Mouse (Mus musculus) CH12.LX (cell line): ENCODE results near the gene Tomm20. TPM values are rescaled to one million over a fixed set of nuclear protein-coding genes. Genes with fewer than 3 reads are reported as not detected.

Experiments used
- DNase-seq: peaks from one replicate; pipeline ENCODE4 v3.0.0-alpha.2; 2013; ENCODE audit errors: extremely low read depth
- H3K27ac ChIP-seq: 2 replicates; pipeline ENCODE4 v1.5.1; 2012; ENCODE audit warnings: low read depth, mild to moderate bottlenecking, control low read depth, moderate library complexity; ENCODE audit not compliant: insufficient read depth
- H3K27me3 ChIP-seq: replicated peaks from 2 replicates; pipeline ENCODE3; 2012; ENCODE audit warnings: inconsistent platforms
- H3K36me3 ChIP-seq, 2 experiments: replicated peaks in 1 of 2; 2 replicates each; pipeline versions ENCODE3 to v1.6.1; 2012; ENCODE audit warnings: inconsistent platforms in 1 of 2, low read length in 1 of 2, mild to moderate bottlenecking in 1 of 2, mixed read lengths in 1 of 2, moderate library complexity in 1 of 2; ENCODE audit not compliant: control insufficient read depth in 1 of 2, insufficient read depth in 1 of 2
- H3K4me1 ChIP-seq, 2 experiments: 2 replicates each; pipeline ENCODE4 v1.6.1; 2012; ENCODE audit warnings: inconsistent platforms in 1 of 2, moderate library complexity in 1 of 2; ENCODE audit not compliant: insufficient read depth in 2 of 2, control insufficient read depth in 1 of 2
- H3K4me2 ChIP-seq: 2 replicates; pipeline ENCODE4 v1.6.1; 2012; ENCODE audit warnings: low read depth, mild to moderate bottlenecking, control low read depth; ENCODE audit not compliant: poor library complexity, insufficient read depth, severe bottlenecking
- H3K4me3 ChIP-seq, 3 experiments: fragments of 150-350 bp in 1 of 3; sonication (generic) in 1 of 3; replicated peaks in 1 of 3; 2 replicates each; pipeline versions ENCODE3 to v1.5.1; 2011 to 2012; ENCODE audit warnings: low read depth in 2 of 3, low read length in 2 of 3, mild to moderate bottlenecking in 2 of 3, moderate library complexity in 2 of 3, control low read depth in 1 of 3, improper control_type of control experiment in 1 of 3, inconsistent platforms in 1 of 3, mixed read lengths in 1 of 3; ENCODE audit not compliant: poor library complexity in 1 of 3
- H3K79me2 ChIP-seq: replicated peaks from 2 replicates; pipeline ENCODE4 v1.6.1; 2012; ENCODE audit warnings: mild to moderate bottlenecking, moderate library complexity; ENCODE audit not compliant: control insufficient read depth, poor library complexity, insufficient read depth, severe bottlenecking; ENCODE audit errors: extremely low read depth
- H3K9ac ChIP-seq: 2 replicates; pipeline ENCODE4 v1.6.1; 2012; ENCODE audit warnings: low read depth, mild to moderate bottlenecking, control low read depth, moderate library complexity; ENCODE audit not compliant: insufficient read depth
- H3K9me3 ChIP-seq: replicated peaks from 2 replicates; pipeline ENCODE3; 2012; ENCODE audit warnings: low read length, inconsistent platforms, mixed read lengths
- BHLHE40 ChIP-seq: IDR thresholded peaks from 2 replicates; pipeline ENCODE4 v1.6.1; 2011; ENCODE audit warnings: mild to moderate bottlenecking, low read depth, low read length, improper control_type of control experiment
- CHD1 ChIP-seq: IDR thresholded peaks from 2 replicates; pipeline ENCODE4 v1.6.1; 2012; ENCODE audit warnings: low read depth, low read length, improper control_type of control experiment, inconsistent platforms
- CHD2 ChIP-seq: IDR thresholded peaks from 2 replicates; pipeline ENCODE4 v1.6.1; 2011; ENCODE audit warnings: low read length, improper control_type of control experiment
- CTCF ChIP-seq, 2 experiments: IDR thresholded peaks in 1 of 2; conservative IDR thresholded peaks in 1 of 2; 2 replicates each; pipeline ENCODE4 v1.5.1; 2011 to 2012; ENCODE audit warnings: low read depth in 2 of 2, low read length in 2 of 2, improper control_type of control experiment in 1 of 2, inconsistent platforms in 1 of 2, mild to moderate bottlenecking in 1 of 2, moderate library complexity in 1 of 2
- E2F4 ChIP-seq: IDR thresholded peaks from 2 replicates; pipeline ENCODE4 v1.6.1; 2011; ENCODE audit warnings: low read depth, low read length, improper control_type of control experiment; ENCODE audit not compliant: insufficient replicate concordance
- ELF1 ChIP-seq: IDR thresholded peaks from 2 replicates; pipeline ENCODE4 v1.6.1; 2014; ENCODE audit warnings: low read depth, mild to moderate bottlenecking, inconsistent platforms, low read length, improper control_type of control experiment
- EP300 ChIP-seq: IDR thresholded peaks from 2 replicates; pipeline ENCODE4 v1.6.1; 2011; ENCODE audit warnings: low read length, improper control_type of control experiment
- ETS1 ChIP-seq: conservative IDR thresholded peaks from 2 replicates; pipeline ENCODE4 v1.6.1; 2012; ENCODE audit warnings: low read depth, mild to moderate bottlenecking, inconsistent platforms, low read length, improper control_type of control experiment, moderate library complexity
- GABPA ChIP-seq: IDR thresholded peaks from 2 replicates; pipeline ENCODE4 v1.6.1; 2012; ENCODE audit warnings: low read depth, low read length, improper control_type of control experiment, inconsistent platforms; ENCODE audit not compliant: insufficient replicate concordance
- HCFC1 ChIP-seq: IDR thresholded peaks from 2 replicates; pipeline ENCODE4 v1.6.1; 2012; ENCODE audit warnings: low read depth, mild to moderate bottlenecking, inconsistent platforms, low read length, improper control_type of control experiment
- IRF4 ChIP-seq: IDR thresholded peaks from 2 replicates; pipeline ENCODE4 v1.6.1; 2014; ENCODE audit warnings: low read depth, mild to moderate bottlenecking, inconsistent platforms, low read length, improper control_type of control experiment
- JUN ChIP-seq: IDR thresholded peaks from 2 replicates; pipeline ENCODE4 v1.6.1; 2011; ENCODE audit warnings: low read depth, mild to moderate bottlenecking, low read length, improper control_type of control experiment, moderate library complexity; ENCODE audit not compliant: insufficient read depth
- JUND ChIP-seq: conservative IDR thresholded peaks from 2 replicates; pipeline ENCODE4 v1.6.1; 2011; ENCODE audit warnings: low read depth, low read length, improper control_type of control experiment
- KAT2A ChIP-seq: IDR thresholded peaks from 2 replicates; pipeline ENCODE4 v1.6.1; 2012; ENCODE audit warnings: low read length, improper control_type of control experiment, inconsistent platforms; ENCODE audit not compliant: insufficient replicate concordance
- MAFK ChIP-seq: IDR thresholded peaks from 2 replicates; pipeline ENCODE4 v1.6.1; 2011; ENCODE audit warnings: low read length, improper control_type of control experiment; ENCODE audit not compliant: insufficient replicate concordance
- MAX ChIP-seq: IDR thresholded peaks from 2 replicates; pipeline ENCODE4 v1.6.1; 2011; ENCODE audit warnings: low read length, improper control_type of control experiment
- MAZ ChIP-seq: IDR thresholded peaks from 2 replicates; pipeline ENCODE4 v1.6.1; 2012; ENCODE audit warnings: low read depth, mild to moderate bottlenecking, inconsistent platforms, low read length, improper control_type of control experiment, moderate library complexity
- MEF2A ChIP-seq: IDR thresholded peaks from 2 replicates; pipeline ENCODE4 v1.6.1; 2014; ENCODE audit warnings: low read depth, mild to moderate bottlenecking, inconsistent platforms, low read length, improper control_type of control experiment, borderline replicate concordance
- MXI1 ChIP-seq: IDR thresholded peaks from 2 replicates; pipeline ENCODE4 v1.6.1; 2011; ENCODE audit warnings: mild to moderate bottlenecking, low read depth, low read length, improper control_type of control experiment
- MYC ChIP-seq: IDR thresholded peaks from 2 replicates; pipeline ENCODE4 v1.6.1; 2011; ENCODE audit warnings: low read depth, mild to moderate bottlenecking, improper control_type of control experiment, low read length
- NELFE ChIP-seq: IDR thresholded peaks from 2 replicates; pipeline ENCODE4 v1.6.1; 2011; ENCODE audit warnings: low read depth, low read length, improper control_type of control experiment
- NRF1 ChIP-seq: IDR thresholded peaks from 2 replicates; pipeline ENCODE4 v1.6.1; 2014; ENCODE audit warnings: low read depth, mild to moderate bottlenecking, inconsistent platforms, low read length, improper control_type of control experiment, moderate library complexity
- PAX5 ChIP-seq: IDR thresholded peaks from 2 replicates; pipeline ENCODE4 v1.6.1; 2012; ENCODE audit warnings: low read length, inconsistent platforms, mixed read lengths
- POLR2A ChIP-seq: IDR thresholded peaks from 2 replicates; pipeline ENCODE4 v1.6.1; 2011; ENCODE audit warnings: low read depth, mild to moderate bottlenecking, improper control_type of control experiment, low read length
- POLR2AphosphoS2 ChIP-seq: IDR thresholded peaks from 2 replicates; pipeline ENCODE4 v1.6.1; 2011; ENCODE audit warnings: low read depth, low read length, improper control_type of control experiment
- RAD21 ChIP-seq: IDR thresholded peaks from 2 replicates; pipeline ENCODE4 v1.6.1; 2011; ENCODE audit warnings: low read depth, mild to moderate bottlenecking, low read length, improper control_type of control experiment, moderate library complexity
- RCOR1 ChIP-seq: conservative IDR thresholded peaks from 2 replicates; pipeline ENCODE4 v1.6.1; 2012; ENCODE audit warnings: low read depth, mild to moderate bottlenecking, inconsistent platforms, low read length, improper control_type of control experiment
- SIN3A ChIP-seq: IDR thresholded peaks from 2 replicates; pipeline ENCODE4 v1.6.1; 2012; ENCODE audit warnings: low read length, improper control_type of control experiment, inconsistent platforms
- SMC3 ChIP-seq: IDR thresholded peaks from 2 replicates; pipeline ENCODE4 v1.6.1; 2011; ENCODE audit warnings: low read depth, low read length, improper control_type of control experiment
- TBP ChIP-seq: conservative IDR thresholded peaks from 2 replicates; pipeline ENCODE4 v1.6.1; 2011; ENCODE audit warnings: low read depth, low read length, improper control_type of control experiment
- TCF12 ChIP-seq: IDR thresholded peaks from 2 replicates; pipeline ENCODE4 v1.6.1; 2014; ENCODE audit warnings: low read depth, mild to moderate bottlenecking, inconsistent platforms, low read length, improper control_type of control experiment
- UBTF ChIP-seq: IDR thresholded peaks from 2 replicates; pipeline ENCODE4 v1.6.1; 2012; ENCODE audit warnings: low read depth, mild to moderate bottlenecking, inconsistent platforms, low read length, improper control_type of control experiment, moderate library complexity
- USF1 ChIP-seq: IDR thresholded peaks from 2 replicates; pipeline ENCODE4 v1.6.1; 2014; ENCODE audit warnings: low read depth, mild to moderate bottlenecking, inconsistent platforms, low read length, improper control_type of control experiment
- USF2 ChIP-seq: conservative IDR thresholded peaks from 2 replicates; pipeline ENCODE4 v1.6.1; 2011; ENCODE audit warnings: low read depth, low read length, improper control_type of control experiment
- ZC3H11A ChIP-seq: IDR thresholded peaks from 2 replicates; pipeline ENCODE4 v1.6.1; 2012; ENCODE audit warnings: low read depth, mild to moderate bottlenecking, inconsistent platforms, low read length, improper control_type of control experiment
- ZKSCAN1 ChIP-seq: IDR thresholded peaks from 2 replicates; pipeline ENCODE4 v1.6.1; 2012; ENCODE audit warnings: low read depth, inconsistent platforms, low read length, improper control_type of control experiment, borderline replicate concordance
- ZMIZ1 ChIP-seq: IDR thresholded peaks from 2 replicates; pipeline ENCODE4 v1.6.1; 2012; ENCODE audit warnings: low read depth, mild to moderate bottlenecking, inconsistent platforms, low read length, improper control_type of control experiment
- ZNF384 ChIP-seq: IDR thresholded peaks from 2 replicates; pipeline ENCODE4 v1.6.1; 2012; ENCODE audit warnings: low read depth, low read length, improper control_type of control experiment, inconsistent platforms
- dilution Hi-C: fragments of 300-500 bp; cut with MboI; formaldehyde crosslinking; loops from 2 replicates; pipeline ENCODE4 v1.14.3; 2020; ENCODE audit warnings: low sequenced_read_pairs; ENCODE audit not compliant: extremely low pct_unique_long_range_greater_than_20kb, extremely low pct_ligation_motif_present
- in situ Hi-C: fragments of 300-500 bp; cut with MboI; formaldehyde crosslinking; loops from 3 replicates; pipeline ENCODE4 v1.14.3; 2019; ENCODE audit warnings: low sequenced_read_pairs, low pct_ligation_motif_present, low pct_unique_long_range_greater_than_20kb, mixed read lengths
- polyA plus RNA-seq: library from polyadenylated mRNA; unstranded; fragments of >175 nt; gene quantifications from 2 replicates; pipeline ENCODE4 v1.2.1, GENCODE M21; 2012; ENCODE audit warnings: low read depth; ENCODE audit not compliant: insufficient read length
- total RNA-seq, 2 experiments: library from RNA; depleted of rRNA; stranded (reverse); fragments of 300-350 nt in 1 of 2; fragments of >200 nt in 1 of 2; gene quantifications; 2 replicates each; pipeline ENCODE4 v1.2.3; 2012 to 2014

Tomm20 gene
- total RNA-seq (2012; rRNA removed) (337 and 394 TPM in 2 replicates), total RNA-seq (2014; rRNA removed) (130 and 151 TPM in 2 replicates), polyA plus RNA-seq (513 TPM in 2 replicates)

- no peaks in the 10 kb centered on the region for H3K9me3 ChIP-seq
- TF ChIP-seq NRF1 (peak; percentile 92), RAD21 (no peak), GABPA (no peak), ELF1 (peak; percentile 74), JUND (no peak), E2F4 (no peak), ZMIZ1 (peak; percentile 74; the same call in 1 of the 2 replicates), USF1 (peak; percentile 66), SMC3 (no peak), RCOR1 (no peak; the same call in 1 of the 2 replicates), UBTF (no peak), NELFE (peak; percentile 72), CTCF (conservative IDR thresholded peaks at IDR 0.05 in 1 of 2, IDR thresholded peaks at IDR 0.05 in 1 of 2; ENCODE audit: low read depth in 2 of 2, low read length in 2 of 2) (no peak), BHLHE40 (peak; percentile 100), KAT2A (no peak), EP300 (peak; percentile 42; the same call in 1 of the 2 replicates), MEF2A (peak; percentile 54; the same call in 1 of the 2 replicates), CHD1 (no peak), PAX5 (no peak), MAZ (no peak), ETS1 (peak; percentile 84), HCFC1 (peak; percentile 84), MAX (peak; percentile 98), JUN (no peak), TBP (peak; percentile 39; the same call in 1 of the 2 replicates), ZC3H11A (no peak), USF2 (peak; percentile 28; the same call in 1 of the 2 replicates), MAFK (peak; percentile 57; the same call in 1 of the 2 replicates), SIN3A (no peak; the same call in 1 of the 2 replicates), ZNF384 (no peak), POLR2A (peak; percentile 68), MYC (peak; percentile 99), MXI1 (peak; percentile 96), TCF12 (peak; percentile 86), IRF4 (no peak; the same call in 1 of the 2 replicates), CHD2 (no peak; the same call in 1 of the 2 replicates), POLR2AphosphoS2 (no peak; the same call in 1 of the 2 replicates), ZKSCAN1 (no peak)
- H3K27ac ChIP-seq, result peak within 1 kb of the TSS; percentile 80
- in situ Hi-C loops (no loop called here), dilution Hi-C loops (no loop called here)
- peaks cover 46% of the 10 kb centered on the region for H3K79me2 ChIP-seq
- peak; percentile 95 for DNase-seq
- H3K27me3 ChIP-seq, result no peaks in the 10 kb centered on the region
- peak within 1 kb of the TSS; percentile 96 for H3K9ac ChIP-seq
- peaks cover 15 to 62% of the 10 kb centered on the region in 2 experiments for H3K36me3 ChIP-seq
- peaks cover 2 to 24% of the 10 kb centered on the region in 2 experiments; a peak in 3 of 4 replicates for H3K4me1 ChIP-seq
- H3K4me2 ChIP-seq, result peak within 1 kb of the TSS; percentile 64
- H3K4me3 ChIP-seq, result peak within 1 kb of the TSS; percentile 79 to 91 (median 83)
Measured at GRCm38 (mm10) chr8:126945730-126946163, at the start of gene Tomm20. Tomm20 (minus strand) TSS chr8:126945844.
